Mouse (Mus musculus) hindbrain, postnatal 0 days (tissue): ENCODE measurements at regions not wholly inside any gene's neighbourhood (a gene's known extent, or its start where the extent isn't known, plus 50 kb on each side); places are given as distances from the start of the nearest gene placed in this dataset.

ENCODE experiments used
- ATAC-seq: fragments of 200-750 bp; cut with Nextera tagmentation; 2 replicates; pipeline ENCODE4 v1.8.0; 2017; ENCODE audit warnings: mild to moderate bottlenecking, moderate TSS enrichment, moderate library complexity
- DNase-seq: peaks from one replicate; pipeline ENCODE4 v3.0.0-alpha.2; 2015; ENCODE audit warnings: low spot score
- H3K27ac ChIP-seq: fragments of 300-500 bp; sonication (generic); 2 replicates; pipeline ENCODE4 v1.5.1; 2014; ENCODE audit warnings: mild to moderate bottlenecking
- H3K27me3 ChIP-seq: fragments of 300-500 bp; sonication (generic); 2 replicates; pipeline ENCODE4 v1.6.1; 2014; ENCODE audit warnings: low read length, mixed read lengths; ENCODE audit not compliant: insufficient read depth
- H3K36me3 ChIP-seq: fragments of 300-500 bp; sonication (generic); 2 replicates; pipeline ENCODE4 v1.6.1; 2014; ENCODE audit warnings: low read length, mixed read lengths; ENCODE audit not compliant: insufficient read depth
- H3K4me1 ChIP-seq: fragments of 300-500 bp; sonication (generic); 2 replicates; pipeline ENCODE4 v1.6.1; 2014; ENCODE audit warnings: antibody characterized with exemption, low read length, mixed read lengths; ENCODE audit not compliant: insufficient read depth
- H3K4me2 ChIP-seq: fragments of 300-500 bp; sonication (generic); 2 replicates; pipeline ENCODE4 v1.6.1; 2014; ENCODE audit warnings: low read depth, mild to moderate bottlenecking, low read length, moderate library complexity, mixed read lengths
- H3K4me3 ChIP-seq: fragments of 300-500 bp; sonication (generic); 2 replicates; pipeline ENCODE4 v1.5.1; 2014; ENCODE audit warnings: low read length
- H3K9ac ChIP-seq: fragments of 300-500 bp; sonication (generic); replicated peaks from 2 replicates; pipeline ENCODE4 v1.6.1; 2014; ENCODE audit warnings: mild to moderate bottlenecking, low read length, moderate library complexity, mixed read lengths
- H3K9me3 ChIP-seq: fragments of 300-500 bp; sonication (generic); 2 replicates; pipeline ENCODE4 v1.6.1; 2016; ENCODE audit warnings: low read length, mixed read lengths
- CTCF ChIP-seq: IDR thresholded peaks from 2 replicates; pipeline ENCODE4 v1.5.1; 2016; ENCODE audit warnings: antibody characterized with exemption, control low read depth, low read depth
- WGBS: fragments of 180-500 bp; shearing (Covaris S2); extraction: QIAGEN DNeasy Blood & Tissue Kit; methylation state at CpG from one replicate; pipeline ENCODE4 v1.1.7; 2014; 5-methylcytosine and 5-hydroxymethylcytosine counted together

GRCm38 (mm10) chr1:35685651-35686050, 382.5 kb upstream of the Hs6st1 start:
- H3K9ac ChIP-seq = no peak overlapping the region
- ATAC-seq (peak; percentile 57; the same call in 1 of the 2 replicates), DNase-seq (peak; percentile 24)
- no peaks in the 10 kb centered on the region for H3K27me3 ChIP-seq
- H3K9me3 ChIP-seq = no peaks in the 10 kb centered on the region
- TF ChIP-seq CTCF = no peak
- no peak overlapping the region for H3K4me3 ChIP-seq
- H3K4me1 ChIP-seq = no peaks in the 10 kb centered on the region
- H3K4me2 ChIP-seq = no peak overlapping the region
- 32% methylated on average over 6 of the region's 6 CpGs for WGBS
- no peaks in the 10 kb centered on the region for H3K36me3 ChIP-seq
- H3K27ac ChIP-seq = no peak overlapping the region

- TF ChIP-seq CTCF = no peak
- no peaks in the 10 kb centered on the region for H3K4me1 ChIP-seq
- H3K9me3 ChIP-seq = no peaks in the 10 kb centered on the region
- no peaks in the 10 kb centered on the region for H3K27me3 ChIP-seq
- no peak overlapping the region for H3K9ac ChIP-seq
- no peaks in the 10 kb centered on the region for H3K36me3 ChIP-seq
- H3K27ac ChIP-seq = no peak overlapping the region
- WGBS = 21% methylated on average over 3 of the region's 3 CpGs
- H3K4me3 ChIP-seq = no peak overlapping the region
- DNase-seq (no peak), ATAC-seq (no peak)
- no peak overlapping the region for H3K4me2 ChIP-seq
Measured at GRCm38 (mm10) chr1:35694349-35694748, 373.9 kb upstream of the Hs6st1 start.

- ATAC-seq (peak; percentile 90), DNase-seq (peak; percentile 62)
Measured at GRCm38 (mm10) chr1:35694775-35695591, 373.2 kb upstream of the Hs6st1 start.

GRCm38 (mm10) chr1:35697218-35697617, 371.0 kb upstream of the Hs6st1 start:
- Histone ChIP-seq H3K9ac (no peak overlapping the region), H3K36me3 (no peaks in the 10 kb centered on the region), H3K27ac (no peak overlapping the region), H3K4me3 (no peak overlapping the region), H3K27me3 (no peaks in the 10 kb centered on the region), H3K9me3 (no peaks in the 10 kb centered on the region), H3K4me2 (no peak overlapping the region), H3K4me1 (no peaks in the 10 kb centered on the region)
- WGBS = 11% methylated on average over 4 of the region's 4 CpGs
- ATAC-seq = no peak
- DNase-seq = peak; percentile 38
- TF ChIP-seq CTCF = no peak

More at GRCm38 (mm10) chr1:35694775-35695591, 373.2 kb upstream of the Hs6st1 start:
- Histone ChIP-seq H3K27me3 (no peaks in the 10 kb centered on the region), H3K4me2 (peak overlapping the region; percentile 37), H3K36me3 (no peaks in the 10 kb centered on the region), H3K9ac (no peak overlapping the region), H3K27ac (no peak overlapping the region), H3K4me1 (no peaks in the 10 kb centered on the region), H3K9me3 (no peaks in the 10 kb centered on the region), H3K4me3 (no peak overlapping the region)
- no peak; the same call in 1 of the 2 replicates for TF ChIP-seq CTCF
- 18% methylated on average over 15 of the region's 15 CpGs for WGBS

GRCm38 (mm10) chr1:35697834-35698500, 370.2 kb upstream of the Hs6st1 start:
- Histone ChIP-seq H3K4me1 (no peaks in the 10 kb centered on the region), H3K9me3 (no peaks in the 10 kb centered on the region), H3K36me3 (no peaks in the 10 kb centered on the region), H3K9ac (no peak overlapping the region), H3K4me3 (no peak overlapping the region), H3K4me2 (no peak overlapping the region), H3K27me3 (no peaks in the 10 kb centered on the region), H3K27ac (no peak overlapping the region)
- 13% methylated on average over 10 of the region's 10 CpGs for WGBS
- DNase-seq (no peak), ATAC-seq (no peak)
- no peak for TF ChIP-seq CTCF

- ATAC-seq (no peak), DNase-seq (no peak)
- no peak overlapping the region for H3K9ac ChIP-seq
- H3K4me2 ChIP-seq = no peak overlapping the region
- H3K27ac ChIP-seq = no peak overlapping the region
- no peaks in the 10 kb centered on the region for H3K4me1 ChIP-seq
- no peaks in the 10 kb centered on the region for H3K9me3 ChIP-seq
- H3K36me3 ChIP-seq = no peaks in the 10 kb centered on the region
- no peak for TF ChIP-seq CTCF
- WGBS = 69% methylated on average over 1 of the region's 1 CpGs
- no peak overlapping the region for H3K4me3 ChIP-seq
- no peaks in the 10 kb centered on the region for H3K27me3 ChIP-seq
Measured at GRCm38 (mm10) chr1:35702585-35702984, 365.6 kb upstream of the Hs6st1 start.

GRCm38 (mm10) chr1:35706336-35706735, 361.9 kb upstream of the Hs6st1 start:
- no peak overlapping the region for H3K27ac ChIP-seq
- H3K9ac ChIP-seq = no peak overlapping the region
- H3K4me3 ChIP-seq = no peak overlapping the region
- no peaks in the 10 kb centered on the region for H3K9me3 ChIP-seq
- H3K36me3 ChIP-seq = no peaks in the 10 kb centered on the region
- ATAC-seq = no peak
- H3K4me1 ChIP-seq = no peaks in the 10 kb centered on the region
- TF ChIP-seq CTCF = no peak
- WGBS = 80% methylated on average over 6 of the region's 6 CpGs
- no peak for DNase-seq
- no peak overlapping the region for H3K4me2 ChIP-seq
- no peaks in the 10 kb centered on the region for H3K27me3 ChIP-seq
